Mouse (Mus musculus): Measurements from ENCODE around the gene Mpc1. TPM values are rescaled to one million over a fixed set of nuclear protein-coding genes. Genes with fewer than 3 reads are reported as not detected.
A peak's percentile ranks its signal among the peaks of the same experiment; 100 is the strongest.

Gene Mpc1
- total and polyA plus RNA-seq, 3 experiments = 66.7 to 232 (median 77.4) TPM

DNA sequence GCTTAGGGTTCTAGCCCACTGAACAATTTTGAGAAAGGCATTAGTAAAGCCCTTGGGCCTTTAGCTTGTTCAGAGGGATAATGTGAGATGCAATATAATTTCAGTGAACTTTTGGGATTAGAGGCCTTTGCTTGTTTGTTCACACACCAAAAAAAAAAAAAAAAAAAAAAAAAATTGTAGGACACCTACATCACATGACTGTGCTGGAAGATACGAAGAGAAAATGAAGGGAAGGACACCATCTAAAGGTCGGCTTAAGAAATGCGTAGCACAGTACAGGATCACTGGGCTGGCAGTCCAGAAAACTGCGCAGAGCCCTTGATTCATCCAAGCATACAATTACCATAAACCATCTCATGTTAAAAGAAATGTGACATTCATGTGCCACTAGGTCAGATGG lies 18.8 kb downstream of the Mpc1 start:
- Histone ChIP-seq H3K9ac (ENCODE audit: insufficient read depth, low read depth) (no peak overlapping the region), H3K4me2 (ENCODE audit: insufficient read depth, low read depth, poor library complexity, severe bottlenecking) (no peak overlapping the region), H3K27ac (ENCODE audit: insufficient read depth, low read depth) (no peak overlapping the region), H3K36me3 (replicated peaks in 1 of 2; ENCODE audit: control insufficient read depth in 1 of 2, insufficient read depth in 1 of 2, low read length in 1 of 2) (peaks cover 0 to 23% of the 10 kb centered on the region in 2 experiments), H3K4me1 (ENCODE audit: control insufficient read depth in 1 of 2, insufficient read depth in 2 of 2) (peaks cover 8 to 65% of the 10 kb centered on the region in 2 experiments; a peak in 3 of 4 replicates), H3K9me3 (replicated peaks; ENCODE audit: low read length) (no peaks in the 10 kb centered on the region), H3K27me3 (replicated peaks) (no peaks in the 10 kb centered on the region), H3K79me2 (replicated peaks; ENCODE audit: control insufficient read depth, extremely low read depth, insufficient read depth, poor library complexity, severe bottlenecking) (no peaks in the 10 kb centered on the region), H3K4me3 (replicated peaks in 1 of 3; ENCODE audit: low read depth in 2 of 3, low read length in 2 of 3, poor library complexity in 1 of 3) (no peak overlapping the region)
- peak; percentile 57 for TF ChIP-seq RAD21 (IDR thresholded peaks at IDR 0.05; ENCODE audit: low read depth, low read length)
- TF ChIP-seq ZNF384 (IDR thresholded peaks at IDR 0.05; ENCODE audit: low read depth, low read length) = peak; percentile 94
- TF ChIP-seq SMC3 (IDR thresholded peaks at IDR 0.05; ENCODE audit: low read depth, low read length) = peak; percentile 33
- TF ChIP-seq JUN (IDR thresholded peaks at IDR 0.05; ENCODE audit: insufficient read depth, low read depth, low read length) = no peak
- TF ChIP-seq MYC (IDR thresholded peaks at IDR 0.05; ENCODE audit: low read depth, low read length) = no peak
- no peak for TF ChIP-seq CHD1 (IDR thresholded peaks at IDR 0.05; ENCODE audit: low read depth, low read length)
- no peak for TF ChIP-seq USF2 (conservative IDR thresholded peaks at IDR 0.05; ENCODE audit: low read depth, low read length)
- TF ChIP-seq CTCF (conservative IDR thresholded peaks at IDR 0.05 in 1 of 2, IDR thresholded peaks at IDR 0.05 in 1 of 2; ENCODE audit: low read depth in 2 of 2, low read length in 2 of 2) = peak in 1 of 2 experiments; percentile 53; a peak in 2 of 4 replicates
- no peak for TF ChIP-seq BHLHE40 (IDR thresholded peaks at IDR 0.05; ENCODE audit: low read depth, low read length)
- TF ChIP-seq USF1 (IDR thresholded peaks at IDR 0.05; ENCODE audit: low read depth, low read length) = peak; percentile 32
- no peak for TF ChIP-seq IRF4 (IDR thresholded peaks at IDR 0.05; ENCODE audit: low read depth, low read length)
- no peak for TF ChIP-seq NELFE (IDR thresholded peaks at IDR 0.05; ENCODE audit: low read depth, low read length)
- TF ChIP-seq MAZ (IDR thresholded peaks at IDR 0.05; ENCODE audit: low read depth, low read length) = no peak
- dilution Hi-C loops (cut with MboI; ENCODE audit: extremely low pct_ligation_motif_present, extremely low pct_unique_long_range_greater_than_20kb, low sequenced_read_pairs) = no loop called here
- in situ Hi-C loops (cut with MboI; ENCODE audit: low pct_ligation_motif_present, low pct_unique_long_range_greater_than_20kb, low sequenced_read_pairs) = loop anchor here (10.0 kb wide), 1 partner anchor 107 kb away; no protein-coding TSS in a partner anchor
- no peak for DNase-seq (ENCODE audit: extremely low read depth)

DNA sequence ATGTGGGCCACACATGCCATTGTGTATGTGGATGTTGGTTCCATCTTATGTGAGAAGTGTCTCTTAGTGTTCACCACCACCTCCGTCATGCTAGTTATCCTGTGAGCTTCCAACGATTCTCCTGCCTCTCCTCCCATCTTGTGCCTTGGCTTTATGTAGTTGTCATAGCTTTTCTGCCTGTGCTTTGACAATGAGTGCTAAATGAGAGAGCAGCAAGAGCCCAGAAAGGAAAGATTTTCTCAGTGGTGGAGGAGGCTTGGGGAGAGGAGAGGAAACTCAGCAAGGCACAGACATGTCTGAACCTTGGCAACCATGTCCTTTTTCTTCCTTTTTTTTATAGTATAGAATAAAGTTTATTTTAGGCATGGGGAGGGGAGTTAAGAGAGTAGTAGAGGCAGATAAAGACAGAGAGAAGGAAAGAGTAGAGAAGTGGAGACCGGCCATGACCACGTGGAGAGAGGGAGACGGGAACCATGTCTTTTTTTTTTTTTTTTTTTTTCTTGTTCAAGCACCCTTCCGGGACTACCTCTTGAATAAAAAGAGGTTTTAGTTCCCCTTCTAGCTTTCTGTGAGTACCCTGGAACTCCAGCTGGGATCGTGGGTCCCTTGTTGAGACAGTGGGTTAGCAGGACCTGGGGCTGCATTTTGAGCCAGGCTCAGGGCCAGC lies 20.2 kb downstream of the Mpc1 start:
- in situ Hi-C loops (cut with MboI; ENCODE audit: low pct_ligation_motif_present, low pct_unique_long_range_greater_than_20kb, low sequenced_read_pairs) = loop anchor here (10.0 kb wide), 1 partner anchor 108 kb away; no protein-coding TSS in a partner anchor
- Histone ChIP-seq H3K4me2 (ENCODE audit: insufficient read depth, low read depth, poor library complexity, severe bottlenecking) (no peak overlapping the region; the same call in 1 of the 2 replicates), H3K27me3 (replicated peaks) (no peaks in the 10 kb centered on the region), H3K9me3 (replicated peaks; ENCODE audit: low read length) (no peaks in the 10 kb centered on the region), H3K79me2 (replicated peaks; ENCODE audit: control insufficient read depth, extremely low read depth, insufficient read depth, poor library complexity, severe bottlenecking) (no peaks in the 10 kb centered on the region), H3K9ac (ENCODE audit: insufficient read depth, low read depth) (no peak overlapping the region), H3K27ac (ENCODE audit: insufficient read depth, low read depth) (no peak overlapping the region), H3K4me1 (ENCODE audit: control insufficient read depth in 1 of 2, insufficient read depth in 2 of 2) (peaks cover 8 to 55% of the 10 kb centered on the region in 2 experiments; a peak in 3 of 4 replicates), H3K4me3 (replicated peaks in 1 of 3; ENCODE audit: low read depth in 2 of 3, low read length in 2 of 3, poor library complexity in 1 of 3) (no peak overlapping the region), H3K36me3 (replicated peaks in 1 of 2; ENCODE audit: control insufficient read depth in 1 of 2, insufficient read depth in 1 of 2, low read length in 1 of 2) (peaks cover 0 to 19% of the 10 kb centered on the region in 2 experiments)
- no peak for DNase-seq (ENCODE audit: extremely low read depth)
- dilution Hi-C loops (cut with MboI; ENCODE audit: extremely low pct_ligation_motif_present, extremely low pct_unique_long_range_greater_than_20kb, low sequenced_read_pairs) = no loop called here
- TF ChIP-seq ZMIZ1 (IDR thresholded peaks at IDR 0.05; ENCODE audit: low read depth, low read length) = no peak
- TF ChIP-seq MAX (IDR thresholded peaks at IDR 0.05; ENCODE audit: low read length) = peak; percentile 83; the same call in 1 of the 2 replicates
- TF ChIP-seq MYC (IDR thresholded peaks at IDR 0.05; ENCODE audit: low read depth, low read length) = peak; percentile 91
- TF ChIP-seq ZKSCAN1 (IDR thresholded peaks at IDR 0.05; ENCODE audit: borderline replicate concordance, low read depth, low read length) = no peak
- peak; percentile 94 for TF ChIP-seq ZNF384 (IDR thresholded peaks at IDR 0.05; ENCODE audit: low read depth, low read length)
- TF ChIP-seq MAFK (IDR thresholded peaks at IDR 0.05; ENCODE audit: insufficient replicate concordance, low read length) = no peak

Data from CH12.LX (cell line).